ENCODE assay signal across 8 mouse cellular contexts in the genomic region with DNA sequence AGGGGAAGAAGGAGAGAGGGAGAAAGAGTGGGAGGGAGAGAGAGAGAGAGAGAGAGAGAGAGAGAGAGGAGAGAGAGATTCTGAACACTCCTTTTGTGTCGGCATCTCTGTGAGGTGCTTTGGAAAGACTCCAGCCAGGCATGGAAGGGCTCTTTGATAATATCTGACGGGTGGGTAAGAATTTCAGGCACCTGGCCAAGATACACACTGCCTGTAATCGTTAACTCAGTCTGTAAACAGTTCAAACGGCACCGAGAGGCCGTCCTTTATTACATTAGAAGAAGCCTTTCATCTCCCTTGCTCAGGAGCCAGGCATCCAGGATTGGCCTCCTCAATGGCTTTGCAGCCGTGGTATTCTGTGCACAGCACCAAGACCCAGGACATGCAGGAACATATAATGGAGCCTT. TPM values are rescaled to one million over a fixed set of nuclear protein-coding genes. Genes with fewer than 3 reads are reported as not detected.
A peak's percentile ranks its signal among the peaks of the same experiment; 100 is the strongest.
DNase-seq lines count a peak whose midpoint lies in the region; TF ChIP-seq lines count a peak whose summit lies in the region.

No protein-coding gene starts in this region.

- H3K4me1 ChIP-seq in liver, adult 2 months (ENCODE audit: control insufficient read depth, insufficient read depth, low read length): peaks cover 49% of the 10 kb centered on the region

- peaks cover 9% of the 10 kb centered on the region; the same call in 1 of the 2 replicates for H3K79me2 ChIP-seq in liver, adult 2 months (ENCODE audit: control insufficient read depth, insufficient read depth, low read length)

- WGBS in liver, adult 2 months: 6% methylated on average over 7 of the region's 7 CpGs

- H3K27ac ChIP-seq in left cerebral cortex, adult 2 months: no peak overlapping the region
- H3K27ac ChIP-seq in liver, adult 2 months (replicated peaks; ENCODE audit: insufficient read depth, low read depth, low read length): peak overlapping the region; percentile 62

- TF ChIP-seq POLR2A in liver, adult 2 months (IDR thresholded peaks at IDR 0.05; ENCODE audit: extremely low read depth, insufficient read depth, low read length): no peak

- no peak overlapping the region for H3K9ac ChIP-seq in liver, adult 2 months (ENCODE audit: low read depth, low read length)

- H3K4me3 ChIP-seq in left cerebral cortex, adult 2 months: no peak overlapping the region
- H3K4me3 ChIP-seq in liver, adult 2 months (ENCODE audit: insufficient read depth, low read depth, low read length): peak overlapping the region; percentile 5; the same call in 1 of the 2 replicates

- peak; percentile 17 to 34 for DNase-seq in left cerebral cortex, postnatal 25 days (ENCODE audit: low spot score in 2 of 2)
- no peak for DNase-seq in left cerebral cortex, adult 2 months (ENCODE audit: extremely low spot score in 1 of 2, low spot score in 2 of 2)
- peak; percentile 55 to 70 for DNase-seq in adrenal gland, postnatal 36 days
- DNase-seq in heart, postnatal 4 days: peak; percentile 16
- DNase-seq in liver, adult 2 months (ENCODE audit: extremely low read depth, low read depth, low spot score): peak; percentile 98
- peak; percentile 38 for DNase-seq in ovary, postnatal 14 days (ENCODE audit: low spot score)
- no peak for DNase-seq in spleen, postnatal 10 days (ENCODE audit: low spot score in 2 of 2)
- no peak for DNase-seq in gastrocnemius, postnatal 10 days

- no peak for TF ChIP-seq CTCF in left cerebral cortex, adult 2 months (IDR thresholded peaks at IDR 0.05)
- TF ChIP-seq CTCF in liver, adult 2 months (IDR thresholded peaks at IDR 0.05; ENCODE audit: low read depth, low read length): no peak

- no peaks in the 10 kb centered on the region for H3K36me3 ChIP-seq in liver, adult 2 months (ENCODE audit: control insufficient read depth, insufficient read depth, low read length)

- H3K27me3 ChIP-seq in liver, adult 2 months (ENCODE audit: control insufficient read depth, insufficient read depth, low read length): no peaks in the 10 kb centered on the region

- intact Hi-C loops in left cerebral cortex, postnatal 25 days (cut with DNase I): no loop called here
- intact Hi-C loops in left cerebral cortex, adult 2 months (cut with DNase I): no loop called here

RNA-seq across cellular contexts. Expression of a gene that starts 26.9 kb away (rescaled TPM):
- total RNA-seq in left cerebral cortex, postnatal 25 days (2021): 1 to 10 TPM; 1.9 to 2.7 TPM
- 1 to 10 TPM; 1.7 to 2.8 TPM for total RNA-seq in left cerebral cortex, adult 2 months (2021)
- total RNA-seq in adrenal gland, postnatal 36 days (2021): 1 to 10 TPM; 6.2 to 8.9 TPM
- under 1 TPM; 0.36 to 0.95 TPM for total RNA-seq in heart, postnatal 4 days (2021)
- 13.2 and 14.1 TPM in 2 replicates for total RNA-seq in liver, adult 2 months (2014; rRNA removed)
- polyA plus RNA-seq in liver, adult 2 months (2012; rRNA removed): 19.3 and 19.5 TPM in 2 replicates
- under 1 TPM; 0.07 to 0.16 TPM for total RNA-seq in gastrocnemius, postnatal 10 days (2021)

RNA-seq across cellular contexts. Expression of a gene that starts 47.9 kb away (rescaled TPM):
- total RNA-seq in left cerebral cortex, postnatal 25 days (2021): 10 to 100 TPM; 69.9 to 86.3 TPM
- 10 to 100 TPM; 66.3 to 82.3 TPM for total RNA-seq in left cerebral cortex, adult 2 months (2021)
- 10 to 100 TPM; 60.5 to 90.0 TPM for total RNA-seq in adrenal gland, postnatal 36 days (2021)
- 10 to 100 TPM; 47.9 to 49.9 TPM for total RNA-seq in heart, postnatal 4 days (2021)
- 59.9 and 63.8 TPM in 2 replicates for total RNA-seq in liver, adult 2 months (2014; rRNA removed)
- 41.9 and 46.5 TPM in 2 replicates for polyA plus RNA-seq in liver, adult 2 months (2012; rRNA removed)
- total RNA-seq in gastrocnemius, postnatal 10 days (2021): 10 to 100 TPM; 38.6 to 42.6 TPM

Comparison
In these comparisons a context has a peak if more than half of its experiments do, and no peak if none do; other contexts are left out.
1. DNase-seq: peak in left cerebral cortex, postnatal 25 days (2 of 2), adrenal gland, postnatal 36 days (2 of 2), heart, postnatal 4 days (single experiment), liver, adult 2 months (single experiment) and ovary, postnatal 14 days (single experiment); none in left cerebral cortex, adult 2 months (0 of 2), spleen, postnatal 10 days (0 of 2) and gastrocnemius, postnatal 10 days (single experiment).